Mouse (Mus musculus) bone marrow macrophage, adult 2 months (primary cell): ENCODE data around the gene Otp. TPM values are rescaled to one million over a fixed set of nuclear protein-coding genes. Genes with fewer than 3 reads are reported as not detected.
A peak's percentile ranks its signal among the peaks of the same experiment; 100 is the strongest.

Experiments used
- H3K27ac ChIP-seq: 2 replicates; pipeline ENCODE4 v1.5.1; 2012; ENCODE audit warnings: low read depth, low read length; ENCODE audit not compliant: insufficient read depth
- H3K4me1 ChIP-seq: 2 replicates; pipeline ENCODE4 v1.6.1; 2012; ENCODE audit warnings: low read length; ENCODE audit not compliant: control insufficient read depth, insufficient read depth
- H3K4me3 ChIP-seq: 2 replicates; pipeline ENCODE4 v1.5.1; 2012; ENCODE audit warnings: mild to moderate bottlenecking, low read length, moderate library complexity; ENCODE audit not compliant: insufficient read depth
- CTCF ChIP-seq: IDR thresholded peaks from 2 replicates; pipeline ENCODE4 v1.5.1; 2012; ENCODE audit warnings: low read depth, mild to moderate bottlenecking, low read length, moderate library complexity
- POLR2A ChIP-seq: IDR thresholded peaks from 2 replicates; pipeline ENCODE4 v1.6.1; 2012; ENCODE audit warnings: mild to moderate bottlenecking, low read depth, low read length, borderline replicate concordance
- polyA plus RNA-seq: library from polyadenylated mRNA; stranded (reverse); fragments of >200 nt; gene quantifications from 2 replicates; pipeline ENCODE4 v1.2.4, GENCODE M21; 2012; ENCODE audit not compliant: missing spikeins, insufficient read depth, insufficient read length

Gene Otp
- polyA plus RNA-seq: not detected in 2 replicates

DNA sequence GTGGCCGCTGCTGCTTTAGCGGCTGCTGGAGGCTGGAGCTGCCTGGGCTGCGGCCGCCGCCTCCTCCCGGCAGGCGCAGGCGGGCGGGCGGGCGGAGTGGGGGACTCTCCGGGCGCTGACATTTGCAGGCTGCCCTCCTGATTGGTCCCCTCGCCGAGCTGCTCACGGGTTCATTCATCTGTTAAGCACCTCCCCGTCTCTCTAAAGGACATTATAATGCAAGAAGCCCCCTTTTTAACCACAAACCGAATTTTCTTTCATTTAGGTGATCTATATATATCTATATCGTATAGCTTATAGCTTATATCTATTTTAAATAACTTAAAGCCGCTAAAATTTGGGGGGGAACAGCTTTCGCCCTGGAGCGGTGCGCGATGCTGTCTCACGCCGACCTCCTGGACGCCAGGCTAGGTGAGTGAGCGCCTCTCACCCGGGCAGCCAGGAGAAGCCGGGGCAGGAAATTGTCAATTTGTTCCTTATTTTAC lies at the start of gene Otp:
Gene Otp (plus strand): TSS at position 207 of the 485 bp plus-strand sequence.
- Histone ChIP-seq H3K4me3 (no peak within 1 kb of the TSS), H3K4me1 (no peaks in the 10 kb centered on the region), H3K27ac (no peak within 1 kb of the TSS)
- no peak for TF ChIP-seq POLR2A

DNA sequence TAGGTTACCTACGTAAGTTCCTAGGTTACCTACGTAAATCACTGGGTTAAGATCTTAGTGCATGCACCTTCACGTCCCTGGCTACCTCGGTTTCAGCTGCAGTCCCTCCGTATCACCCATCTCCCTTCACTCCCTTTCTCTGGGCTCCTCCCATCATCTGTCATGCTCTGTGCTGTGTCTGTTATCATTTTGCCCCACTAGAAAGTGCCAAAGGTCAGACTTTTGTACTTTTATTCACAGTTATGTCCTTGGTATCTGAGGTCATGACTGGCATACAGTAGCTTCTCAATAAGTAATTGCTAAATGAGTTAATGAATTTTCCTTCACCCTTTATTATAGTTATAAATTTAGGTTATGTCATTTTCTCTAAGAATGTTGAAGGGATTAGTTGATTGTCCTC lies 49.0 kb upstream of the Otp start:
- TF ChIP-seq CTCF (no peak), POLR2A (no peak)
- Histone ChIP-seq H3K4me1 (peaks cover 12% of the 10 kb centered on the region), H3K27ac (no peak overlapping the region), H3K4me3 (no peak overlapping the region)

DNA sequence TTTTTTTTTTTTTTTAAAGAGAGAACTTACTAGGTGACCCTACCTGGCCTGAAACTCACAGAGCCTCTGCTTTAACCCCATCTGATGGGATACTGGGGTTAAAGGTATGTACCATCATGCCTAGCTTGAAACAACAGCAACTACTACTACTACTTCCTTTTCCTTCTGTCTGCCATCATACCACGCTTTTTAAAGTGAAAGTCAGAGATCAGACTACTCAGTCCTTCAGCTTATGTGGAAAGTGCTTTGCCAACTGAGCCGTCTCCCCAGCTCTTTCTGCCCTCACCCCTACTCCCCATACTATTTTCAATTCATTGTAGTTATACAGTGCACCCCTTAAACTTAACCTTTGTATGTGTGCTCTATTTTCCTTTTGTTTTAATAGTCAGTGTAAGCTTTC lies 48.4 kb upstream of the Otp start:
- no peak overlapping the region for H3K27ac ChIP-seq
- TF ChIP-seq CTCF: no peak
- no peak for TF ChIP-seq POLR2A
- no peak overlapping the region for H3K4me3 ChIP-seq
- peaks cover 12% of the 10 kb centered on the region for H3K4me1 ChIP-seq

DNA sequence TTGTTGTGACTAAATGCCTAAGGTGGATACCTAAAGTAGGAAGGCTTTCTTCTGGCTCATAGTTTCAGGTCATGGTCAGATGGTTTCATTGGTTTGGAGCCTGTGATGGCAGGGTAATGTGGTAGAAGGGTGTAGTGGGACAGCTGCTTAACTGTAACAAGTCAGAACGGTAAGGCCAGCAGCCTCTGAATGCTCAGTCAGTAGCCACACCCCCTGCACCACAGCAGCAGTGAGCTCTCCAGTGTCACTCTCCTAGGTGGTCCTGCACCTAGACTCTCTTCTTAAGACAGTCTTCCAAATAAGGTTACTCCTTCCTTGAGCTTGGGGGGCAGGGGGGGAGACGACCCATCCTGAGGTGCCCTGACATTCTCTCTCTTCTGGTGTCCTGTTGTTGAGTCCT lies 47.6 kb upstream of the Otp start:
- H3K4me3 ChIP-seq: no peak overlapping the region
- peaks cover 12% of the 10 kb centered on the region for H3K4me1 ChIP-seq
- no peak overlapping the region for H3K27ac ChIP-seq
- TF ChIP-seq POLR2A: no peak

DNA sequence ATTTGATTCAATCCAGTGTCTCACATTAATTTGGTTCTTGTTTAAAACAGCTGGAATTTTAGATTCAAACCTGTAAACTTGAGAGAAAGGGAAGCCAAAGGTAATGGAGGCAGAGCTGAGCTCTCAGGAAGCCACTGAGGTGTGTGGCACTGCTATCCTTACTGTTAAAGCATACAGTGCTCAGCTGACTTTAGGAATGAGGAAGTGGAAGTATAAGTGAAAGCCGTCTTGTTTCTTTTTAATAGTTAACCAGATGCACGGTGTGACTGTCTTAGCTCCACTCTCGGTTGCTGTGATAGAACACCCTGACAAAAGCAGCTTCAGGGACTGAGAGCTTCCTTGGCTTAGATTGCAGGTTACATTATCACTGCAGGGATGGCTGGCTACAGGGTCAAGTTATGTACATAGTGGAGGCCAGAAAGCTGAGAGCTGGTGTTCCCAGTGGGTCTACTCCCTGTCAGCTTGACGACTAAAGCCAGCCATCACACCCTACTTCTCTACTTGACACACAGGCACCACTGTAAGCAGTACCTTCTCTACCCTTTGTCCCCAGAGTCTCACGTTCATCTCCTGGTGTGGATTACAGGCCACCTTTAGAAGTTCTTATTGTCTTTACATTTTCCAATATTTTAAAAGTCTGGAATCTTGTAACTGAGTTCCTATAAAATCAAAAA lies 37.2 kb upstream of the Otp start:
- TF ChIP-seq CTCF (no peak), POLR2A (no peak)
- Histone ChIP-seq H3K4me1 (peaks cover 4% of the 10 kb centered on the region), H3K4me3 (no peak overlapping the region), H3K27ac (0 out of 2 replicates have a peak overlapping the region, but pooled peaks have one; percentile 8)

DNA sequence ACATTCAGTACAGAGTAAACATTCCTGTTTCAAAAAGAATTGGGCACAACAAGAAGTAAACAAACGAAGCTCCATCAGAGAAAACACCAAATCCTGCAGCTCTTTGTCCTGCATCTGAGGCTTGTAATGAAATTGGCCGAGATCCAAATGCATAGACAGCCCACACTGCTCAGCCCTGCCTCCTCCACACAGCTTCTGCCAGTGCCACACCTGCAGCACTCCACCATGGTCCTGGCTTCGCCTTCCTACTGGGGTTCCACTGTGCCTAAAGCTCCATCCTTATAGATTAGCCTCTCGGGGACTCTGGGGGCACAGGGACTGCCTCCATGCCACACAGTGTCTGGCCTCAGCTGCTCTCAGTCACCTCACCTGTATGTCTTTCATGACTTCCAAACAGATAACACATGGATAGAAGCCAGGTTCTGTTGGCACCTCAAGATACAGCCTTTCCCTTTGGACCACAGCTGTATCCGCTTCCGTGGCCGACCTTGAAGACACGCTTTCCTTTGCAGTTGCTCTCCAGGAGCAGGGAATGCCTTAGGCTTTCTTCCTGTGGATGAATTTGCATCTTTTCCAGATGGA lies 36.6 kb upstream of the Otp start:
- Histone ChIP-seq H3K27ac (no peak overlapping the region), H3K4me3 (no peak overlapping the region), H3K4me1 (peaks cover 4% of the 10 kb centered on the region)
- TF ChIP-seq CTCF: no peak
- TF ChIP-seq POLR2A: no peak

DNA sequence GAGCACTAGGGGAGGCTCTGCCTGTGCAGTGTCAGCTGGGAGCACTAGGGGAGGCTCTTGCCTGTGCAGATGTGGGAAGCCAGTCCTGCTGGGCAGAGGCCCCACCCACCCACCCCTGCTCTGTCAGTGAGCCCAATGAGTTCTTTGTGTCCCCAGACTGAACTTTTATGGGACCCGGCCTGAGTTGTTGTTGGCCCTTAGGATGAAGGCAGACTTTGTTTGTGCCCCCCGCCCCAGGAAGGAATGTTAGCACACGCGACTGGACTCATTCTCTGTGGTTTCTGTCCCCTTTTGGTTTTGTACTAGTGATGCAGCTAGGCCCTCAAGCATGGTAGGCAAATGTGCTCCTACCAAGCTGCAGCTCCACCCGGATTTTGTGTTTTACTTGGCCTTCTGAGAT lies 32.2 kb upstream of the Otp start:
- TF ChIP-seq CTCF (no peak), POLR2A (no peak)
- H3K4me1 ChIP-seq: peaks cover 2% of the 10 kb centered on the region
- no peak overlapping the region for H3K27ac ChIP-seq
- H3K4me3 ChIP-seq: no peak overlapping the region

DNA sequence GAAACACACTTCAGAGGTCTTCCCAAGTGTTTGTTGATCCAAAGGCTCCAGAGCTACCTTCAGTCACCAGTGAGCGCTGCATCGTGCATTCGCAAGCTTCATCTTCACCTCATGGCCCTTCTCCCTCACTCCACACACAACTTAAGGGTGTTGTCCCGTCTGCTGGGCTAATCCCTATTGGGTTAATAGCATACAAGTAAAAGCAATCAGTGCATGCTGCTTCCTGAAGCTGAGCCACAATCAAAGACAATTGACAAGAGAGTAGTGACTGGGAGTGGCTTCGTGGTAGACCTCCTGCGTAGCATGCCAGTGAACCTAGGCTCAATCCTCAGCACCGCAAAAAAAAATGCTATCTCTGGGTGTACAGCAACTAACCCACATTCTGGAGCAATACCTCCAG lies 27.5 kb upstream of the Otp start:
- no peak for TF ChIP-seq CTCF
- TF ChIP-seq POLR2A: no peak
- H3K27ac ChIP-seq: no peak overlapping the region
- no peak overlapping the region for H3K4me3 ChIP-seq
- peaks cover 11% of the 10 kb centered on the region for H3K4me1 ChIP-seq

DNA sequence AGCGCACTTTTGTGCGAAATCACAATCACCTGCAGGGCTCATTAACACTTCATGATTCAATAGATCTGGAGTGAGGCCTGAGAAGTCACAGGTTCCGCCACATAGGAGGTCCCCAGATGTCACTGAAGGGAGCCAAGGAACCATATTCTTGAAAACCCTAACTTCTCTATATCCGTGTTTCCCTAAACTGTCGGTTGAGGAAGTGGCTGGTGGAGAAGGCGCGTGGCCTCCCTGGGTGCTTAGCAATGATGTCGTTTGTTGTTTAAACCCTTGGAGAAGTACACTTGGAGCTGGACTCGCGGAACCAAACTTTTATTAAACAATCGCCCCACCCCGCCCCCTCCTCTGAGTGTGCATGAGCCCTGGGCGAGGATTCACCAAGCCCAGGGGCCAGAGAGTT lies 26.1 kb upstream of the Otp start:
- Histone ChIP-seq H3K4me1 (peaks cover 11% of the 10 kb centered on the region), H3K4me3 (no peak overlapping the region), H3K27ac (peak overlapping the region; percentile 45; the same call in 1 of the 2 replicates)
- TF ChIP-seq POLR2A (no peak), CTCF (no peak)

DNA sequence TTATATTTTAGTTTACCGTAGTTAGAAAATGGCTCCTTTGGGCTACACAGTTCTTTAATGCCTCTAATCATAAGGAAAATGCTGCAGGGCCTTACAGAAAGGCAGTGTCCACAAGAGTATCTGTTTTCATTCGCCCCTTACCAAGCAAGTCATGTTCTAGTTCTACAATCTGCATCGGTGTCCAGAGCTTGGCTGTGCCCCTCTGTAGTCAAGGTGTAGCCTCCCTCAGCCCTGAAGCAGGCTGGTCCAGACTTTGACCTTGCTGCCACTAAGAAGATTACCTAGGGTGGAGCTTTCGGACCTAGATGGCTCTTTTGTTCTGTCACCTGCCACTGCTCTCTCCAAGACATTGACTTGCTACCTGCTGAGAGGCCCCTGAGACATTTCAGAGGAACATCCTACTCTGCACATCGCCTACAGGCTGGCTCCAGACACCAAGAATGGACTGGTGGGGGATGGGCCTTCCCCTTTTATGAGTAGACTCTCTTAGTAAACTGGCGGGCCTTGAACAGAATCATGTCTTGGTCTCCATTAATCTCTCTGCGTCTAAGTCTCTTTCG lies 17.3 kb upstream of the Otp start:
- Histone ChIP-seq H3K4me1 (no peaks in the 10 kb centered on the region), H3K27ac (no peak overlapping the region), H3K4me3 (no peak overlapping the region)
- no peak for TF ChIP-seq CTCF
- no peak for TF ChIP-seq POLR2A
